Mouse (Mus musculus) CD4-positive, CD25-positive, alpha-beta regulatory T cell, adult 2 months (primary cell): Measurements from ENCODE around the gene Gabrb3.

ENCODE experiments used
- DNase-seq: peaks from one replicate; pipeline ENCODE4 v3.0.0-alpha.2; 2012; ENCODE audit warnings: low read depth, low spot score

Gene Gabrb3

DNA sequence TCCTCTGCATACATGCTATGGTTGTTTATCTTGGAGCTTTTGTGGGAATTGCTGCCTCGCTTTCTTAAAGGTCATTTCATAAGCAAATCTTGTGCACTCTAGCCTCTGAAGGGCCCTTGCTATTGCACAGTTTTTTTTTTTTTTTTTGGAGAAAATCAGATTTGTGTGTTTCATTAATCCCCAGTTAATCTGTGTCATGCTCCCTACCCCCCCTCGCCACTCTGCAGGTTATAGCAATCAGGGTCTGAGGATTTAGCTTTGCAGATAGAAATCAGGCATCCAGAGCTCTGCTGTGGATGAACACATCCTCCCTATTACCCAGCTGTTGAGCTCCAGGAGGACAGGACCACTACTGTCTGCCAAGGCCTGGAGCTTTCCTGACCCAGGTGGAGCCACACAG is at the start of gene Gabrb3:
Gene Gabrb3, plus strand, starts transcription at position 301 of the 400 bp plus-strand sequence.
- DNase-seq: no peak

DNA sequence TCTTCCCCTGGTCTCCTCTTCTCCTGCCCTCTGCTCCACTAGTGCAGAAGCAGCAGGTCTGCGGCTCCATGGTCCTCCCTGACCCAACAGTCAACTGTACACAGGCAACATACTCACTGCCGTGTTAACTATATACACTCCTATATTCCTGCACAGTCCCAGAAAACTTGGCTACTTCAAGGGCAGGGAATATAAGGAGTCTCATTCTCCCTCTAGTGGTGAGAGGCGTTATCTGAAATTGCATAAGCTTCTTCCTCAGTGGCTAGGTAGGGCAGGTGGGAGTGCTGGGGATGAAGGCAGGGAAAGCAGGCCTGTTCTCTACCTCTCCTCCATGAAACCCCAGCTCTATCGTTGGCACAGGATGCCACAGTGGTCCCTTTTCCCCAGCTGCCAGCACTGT is 35.4 kb upstream of the Gabrb3 start:
- DNase-seq: no peak

DNA sequence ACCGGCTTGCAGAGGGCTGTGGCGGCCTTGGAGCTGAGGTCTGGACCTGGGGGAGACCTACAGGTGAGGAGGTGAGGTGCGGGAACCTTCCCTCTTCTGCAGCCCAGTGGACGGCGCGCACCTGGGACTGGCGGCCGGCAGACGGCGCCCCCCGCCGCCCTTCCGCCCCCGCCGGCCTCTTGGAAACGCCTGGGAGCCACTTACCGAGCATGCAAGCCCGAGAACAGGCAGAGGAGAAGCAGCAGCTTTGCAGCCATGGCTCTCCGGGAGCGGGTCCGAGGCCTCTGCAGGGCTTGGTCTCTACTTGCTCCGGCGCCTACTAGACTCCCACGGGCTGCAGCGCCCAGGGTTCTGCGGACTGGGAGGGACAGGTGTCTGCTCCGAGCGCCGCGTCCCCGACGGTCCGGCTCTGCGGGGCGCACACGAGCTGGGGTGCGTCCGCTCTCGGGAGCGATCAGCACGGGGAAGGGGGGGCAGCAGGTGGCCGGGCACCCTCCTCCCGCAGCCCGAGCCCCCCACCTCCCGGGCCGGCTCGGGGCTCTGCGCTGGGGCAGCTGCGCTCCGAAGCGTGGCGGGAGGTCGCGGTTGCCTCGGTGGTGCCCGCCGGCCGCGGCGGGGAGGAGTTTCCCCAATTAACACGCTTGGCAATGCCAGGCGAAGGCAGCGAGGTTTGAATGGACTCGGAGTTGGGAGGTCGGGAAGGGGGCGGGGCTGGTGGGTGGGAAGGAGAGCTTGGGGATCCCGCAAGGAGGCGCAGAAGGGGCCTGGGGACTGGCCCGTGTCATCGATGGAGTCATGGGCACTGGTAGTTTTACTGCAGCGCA is 32.8 kb upstream of the Gabrb3 start, which contains the start of gene Gabrg3:
Gene Gabrg3, minus strand, starts transcription at position 672 of the 824 bp plus-strand sequence.
- no peak for DNase-seq

DNA sequence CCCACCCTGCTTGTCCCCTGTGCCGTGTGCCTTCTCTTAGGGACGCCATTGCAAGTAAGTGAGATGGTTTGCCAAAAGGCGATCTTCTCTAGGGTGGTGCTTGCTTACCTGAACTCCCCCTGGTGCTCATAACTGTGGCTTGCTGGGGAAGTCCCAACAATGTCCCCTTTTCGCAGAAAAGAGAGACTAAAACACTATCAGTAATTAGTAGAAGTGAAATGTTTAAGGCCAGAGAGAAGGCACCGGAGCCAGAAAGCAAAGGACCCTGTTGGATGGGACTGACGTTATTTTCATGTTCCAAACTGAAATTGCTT is 32.2 kb upstream of the Gabrb3 start:
- DNase-seq: no peak

DNA sequence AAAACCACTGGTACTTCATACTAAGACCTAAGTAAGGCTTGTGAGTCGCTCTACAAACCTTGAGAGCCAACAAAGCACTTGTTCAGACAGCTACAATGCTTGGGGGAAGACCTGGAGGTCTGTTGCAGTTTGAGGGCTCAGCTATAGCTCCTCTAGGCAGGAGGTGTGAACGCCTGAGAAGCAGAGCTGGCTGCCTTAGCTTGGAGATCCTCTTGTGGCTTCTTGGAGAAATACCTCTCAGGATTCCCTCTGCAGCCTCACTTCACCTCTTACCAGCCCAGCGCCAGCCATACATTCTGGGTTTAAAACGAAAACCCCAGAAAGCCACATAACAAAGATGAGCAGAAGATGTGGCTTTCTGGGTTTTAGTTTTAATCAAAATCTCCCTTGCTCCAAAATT is 29.4 kb upstream of the Gabrb3 start:
- no peak for DNase-seq

DNA sequence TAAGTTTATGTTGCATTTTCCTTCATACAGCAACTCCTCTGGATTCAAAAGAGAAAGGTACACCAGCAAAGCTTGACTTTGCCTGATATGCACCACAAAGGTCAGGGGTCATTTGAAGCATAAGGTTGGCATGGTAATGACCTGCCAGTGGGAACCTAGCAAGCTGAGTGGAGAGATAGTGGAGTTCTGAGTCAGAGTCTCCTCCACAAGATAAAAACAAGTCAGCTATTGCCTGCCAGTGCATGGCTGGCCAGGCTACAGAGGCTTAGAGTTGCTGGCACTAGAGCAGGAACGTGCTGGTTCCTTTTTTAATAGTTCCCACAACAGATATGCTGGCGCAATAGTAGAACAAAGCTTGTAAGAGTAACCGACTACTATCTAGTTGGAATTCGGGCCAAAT is 25.9 kb upstream of the Gabrb3 start:
- DNase-seq: no peak

DNA sequence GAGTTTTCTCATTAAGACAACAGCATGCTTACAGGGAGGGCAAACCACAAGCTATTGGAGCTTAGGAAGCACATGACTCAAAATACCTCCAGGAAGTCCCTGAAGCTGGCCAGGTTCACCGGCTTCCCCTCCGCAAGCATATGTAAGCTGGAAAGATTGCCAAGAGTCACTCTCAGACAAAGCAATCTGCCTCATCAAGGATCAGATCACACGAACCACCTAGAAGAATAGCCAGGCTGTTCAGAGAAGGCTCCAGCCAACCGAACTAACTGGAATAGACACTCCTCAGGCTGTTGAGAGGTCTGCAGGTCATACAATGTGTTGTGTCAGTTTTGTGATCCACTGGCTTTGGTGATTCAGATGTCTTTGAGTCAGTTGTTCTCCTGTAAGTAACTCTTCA is 8.3 kb upstream of the Gabrb3 start:
- no peak for DNase-seq

DNA sequence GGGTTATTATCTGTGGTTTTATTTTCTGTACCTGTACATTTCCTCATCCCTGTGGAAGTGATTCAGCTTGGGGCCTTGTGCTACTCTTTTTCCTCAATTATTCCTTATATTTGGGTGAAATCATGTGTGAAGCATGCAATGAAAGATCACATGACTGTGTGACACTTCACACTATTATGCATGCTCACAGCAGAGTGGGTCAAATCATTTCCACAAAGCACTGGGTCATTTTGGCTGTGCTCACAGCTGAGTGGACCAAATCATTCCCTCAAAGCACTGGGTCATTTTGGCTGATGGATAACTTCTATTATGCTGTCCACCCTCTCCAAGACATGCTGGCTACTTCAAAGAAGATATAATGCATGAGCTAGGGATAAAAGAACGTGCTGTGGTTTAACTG is 6.6 kb upstream of the Gabrb3 start:
- no peak for DNase-seq

DNA sequence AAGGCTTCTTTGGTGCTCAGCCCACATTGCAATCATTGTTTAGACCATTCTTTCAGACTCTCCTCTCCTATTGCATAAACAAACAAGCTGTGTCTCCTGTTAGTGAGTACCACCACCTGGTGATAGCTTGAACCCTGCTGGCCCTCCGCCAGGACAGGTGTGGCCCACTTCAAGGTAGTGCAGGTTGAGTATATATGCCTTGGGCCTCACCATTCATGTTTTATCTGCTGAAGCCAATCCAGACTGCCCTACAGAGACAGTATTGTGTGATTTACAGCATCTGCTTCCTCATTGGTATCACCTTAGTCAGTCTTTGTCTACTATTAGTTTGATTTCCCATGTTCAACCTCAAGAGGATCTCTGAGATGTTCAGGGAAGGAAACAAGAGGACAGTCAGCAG is 1.6 kb downstream of the Gabrb3 start:
- no peak for DNase-seq

DNA sequence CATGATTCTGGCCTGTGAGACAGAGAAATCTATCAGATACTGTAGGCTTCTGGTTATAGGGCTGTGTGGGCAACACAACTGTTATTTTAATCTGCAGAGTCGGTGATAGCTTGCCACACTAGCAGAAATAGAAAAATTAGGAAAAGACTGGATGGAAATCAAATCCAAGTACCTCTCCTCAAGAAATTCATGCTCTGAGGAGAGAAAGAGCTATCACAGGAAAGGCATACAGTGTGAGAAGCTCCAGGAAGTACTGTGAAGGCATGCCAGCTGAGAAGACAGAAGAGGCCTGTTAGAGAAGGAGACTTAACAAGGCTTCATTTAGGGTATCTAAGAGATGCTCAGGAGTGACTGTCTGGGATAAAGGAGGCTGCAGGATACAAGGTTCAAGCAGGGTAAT is 3.2 kb downstream of the Gabrb3 start:
- no peak for DNase-seq

DNA sequence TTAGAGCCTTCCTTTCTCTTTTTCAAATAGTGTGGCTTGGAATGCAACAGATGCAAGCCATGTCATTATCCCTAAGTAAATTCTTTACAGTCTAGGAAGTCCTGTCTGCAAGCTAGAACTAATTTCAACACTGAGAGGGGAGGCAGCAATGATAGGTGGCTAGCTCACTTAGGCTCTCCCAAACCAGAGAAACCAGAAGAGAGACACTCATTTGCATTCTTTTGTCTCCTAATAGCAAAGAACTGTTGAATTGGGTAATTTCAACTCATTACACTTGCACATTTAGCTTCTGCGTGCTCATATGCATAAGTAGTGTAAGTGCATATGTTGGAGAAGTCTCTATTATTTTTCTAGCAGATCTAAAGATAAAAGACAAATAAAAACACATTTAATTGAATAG is 28.7 kb downstream of the Gabrb3 start:
- no peak for DNase-seq

DNA sequence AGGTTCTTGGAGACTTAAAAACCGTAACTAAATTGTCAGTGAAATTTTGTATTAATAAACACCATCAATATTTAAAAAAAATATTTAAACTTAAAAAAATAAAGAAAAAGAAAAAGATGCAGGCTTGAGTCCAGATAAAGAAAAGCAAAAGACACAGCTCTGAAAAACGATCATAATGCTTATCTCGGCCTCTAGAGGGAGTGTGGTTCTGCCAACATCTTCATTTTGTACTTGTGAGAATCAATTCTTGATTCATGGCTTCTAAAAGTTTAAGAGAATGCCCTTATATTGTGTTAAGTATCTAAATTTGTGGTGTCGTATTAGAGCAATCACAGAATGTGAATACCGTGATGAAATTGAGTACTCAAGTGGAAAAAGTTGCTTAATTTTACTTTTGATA is 40.9 kb downstream of the Gabrb3 start:
- no peak for DNase-seq

DNA sequence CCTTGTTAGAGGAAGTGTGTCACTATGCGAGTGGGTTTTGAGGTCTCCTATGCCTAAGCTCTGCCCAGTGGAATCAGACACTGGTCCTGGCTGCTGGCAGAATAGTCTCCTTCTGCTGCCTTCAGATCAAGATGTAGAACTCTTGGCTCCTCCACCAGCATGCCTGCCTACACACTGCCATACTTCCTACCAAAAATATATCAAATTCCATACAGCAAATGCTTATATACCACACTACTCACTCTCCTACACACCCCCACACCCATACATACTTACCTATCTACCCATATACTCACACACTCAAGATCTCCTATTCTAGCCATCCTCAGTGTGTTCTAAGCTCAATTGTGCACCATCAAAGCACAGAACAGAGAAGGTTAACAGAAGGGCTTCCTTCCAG is 51.8 kb downstream of the Gabrb3 start:
- no peak for DNase-seq

DNA sequence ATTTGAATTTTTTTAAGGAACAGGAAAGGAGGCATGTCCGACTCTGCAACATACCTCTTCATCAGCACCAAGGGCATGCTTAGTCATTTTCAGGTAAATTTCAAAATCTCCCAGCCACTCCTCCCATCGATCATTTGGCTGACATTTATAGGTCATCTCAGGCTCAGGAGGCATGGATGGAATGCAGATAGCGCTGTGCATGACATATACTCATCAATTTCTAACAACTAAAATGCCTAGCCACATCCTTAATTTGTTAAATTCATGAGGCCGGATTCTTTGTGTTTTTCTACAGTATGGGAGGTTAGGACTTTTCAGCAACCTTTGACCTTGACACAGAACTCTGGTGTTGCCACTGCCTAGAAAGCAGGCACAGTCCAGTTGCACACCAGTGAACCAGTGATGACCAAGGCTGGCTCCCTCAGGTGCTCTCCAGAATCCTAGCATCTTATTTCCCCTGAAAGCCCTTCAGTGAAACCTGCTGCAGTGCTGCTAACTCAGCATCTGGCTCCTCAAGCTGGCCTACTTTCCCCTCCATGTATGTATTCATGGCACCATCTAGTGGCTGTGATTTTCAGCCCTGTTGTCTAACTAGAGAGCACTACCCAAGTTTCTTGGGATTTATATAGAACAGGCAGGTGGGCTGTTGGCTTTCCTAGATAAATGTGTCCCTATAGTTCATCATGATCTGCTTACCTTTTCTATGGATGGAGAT is 54.5 kb downstream of the Gabrb3 start:
- no peak for DNase-seq

DNA sequence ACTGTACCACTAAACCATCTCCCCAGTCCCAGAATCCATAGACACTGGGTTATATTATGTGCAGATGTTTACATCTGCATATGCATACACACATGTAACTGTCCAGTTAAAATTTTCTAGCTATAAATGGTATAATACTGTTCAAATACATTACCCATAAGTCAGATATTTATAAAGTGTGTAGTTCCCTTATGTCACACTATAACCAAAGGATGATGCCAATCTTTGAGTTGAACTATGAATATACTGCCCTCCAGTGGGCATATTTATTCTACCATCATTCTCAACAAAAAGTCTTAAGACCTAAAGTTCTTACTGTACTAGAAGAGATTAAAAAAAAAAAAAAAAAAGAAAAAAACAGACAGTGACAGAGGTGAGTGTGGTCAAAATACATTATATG is 63.4 kb downstream of the Gabrb3 start:
- DNase-seq: no peak

DNA sequence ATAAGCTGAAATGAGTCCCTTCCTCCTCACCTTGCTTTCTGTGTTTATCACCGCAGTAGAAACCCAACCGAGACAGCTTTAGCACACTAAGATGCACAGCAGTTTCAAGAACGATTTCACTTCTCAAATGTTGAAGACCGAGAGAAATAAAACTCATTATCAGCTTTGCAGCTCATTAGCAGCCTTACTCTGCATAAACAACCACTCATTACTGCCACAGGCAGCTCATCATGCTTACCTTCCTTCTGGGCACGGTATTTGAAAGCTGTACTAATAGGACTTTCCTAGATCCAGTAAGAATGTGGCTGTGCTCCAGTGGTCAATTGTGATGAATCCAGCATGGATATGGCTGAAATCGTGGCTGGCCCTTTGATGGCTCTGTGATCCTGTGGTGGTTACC is 67.4 kb downstream of the Gabrb3 start:
- no peak for DNase-seq

DNA sequence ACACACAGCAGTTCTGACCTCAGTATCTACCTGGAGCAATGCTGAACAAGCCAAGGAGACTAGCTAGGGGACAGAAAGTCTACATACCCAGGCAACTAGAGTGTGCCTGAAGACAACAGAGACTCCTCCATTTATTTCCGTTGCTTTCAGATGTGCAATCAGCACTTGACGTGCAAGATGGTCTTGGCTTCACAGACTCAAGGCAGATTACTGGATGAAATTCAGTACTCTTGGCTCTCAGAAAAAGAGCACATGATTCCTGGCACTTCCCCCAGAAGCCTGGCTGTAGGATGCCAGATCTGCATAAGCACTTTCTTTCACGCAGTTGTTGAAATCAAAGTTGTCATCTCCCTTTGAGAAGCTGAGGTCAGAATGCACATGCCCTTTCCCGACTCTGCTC is 72.3 kb downstream of the Gabrb3 start:
- no peak for DNase-seq

DNA sequence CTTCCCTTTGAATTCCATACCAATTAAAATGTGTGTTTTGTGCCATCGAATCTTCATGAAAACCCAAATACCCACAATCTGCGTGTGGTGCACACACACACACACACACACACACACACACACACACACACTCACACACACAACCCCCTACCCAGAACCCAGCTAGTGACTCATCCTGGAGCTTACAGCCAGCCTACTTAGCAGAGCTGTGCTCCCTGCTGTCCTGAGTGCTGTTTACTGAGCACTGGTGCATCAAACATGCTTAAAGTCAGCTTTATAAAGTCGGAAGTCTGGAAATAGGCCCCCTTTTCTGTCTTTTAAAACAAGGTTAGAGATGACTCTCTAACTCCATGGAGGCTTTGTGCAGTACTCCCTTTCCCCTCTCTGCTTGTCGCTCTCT is 83.3 kb downstream of the Gabrb3 start:
- no peak for DNase-seq

DNA sequence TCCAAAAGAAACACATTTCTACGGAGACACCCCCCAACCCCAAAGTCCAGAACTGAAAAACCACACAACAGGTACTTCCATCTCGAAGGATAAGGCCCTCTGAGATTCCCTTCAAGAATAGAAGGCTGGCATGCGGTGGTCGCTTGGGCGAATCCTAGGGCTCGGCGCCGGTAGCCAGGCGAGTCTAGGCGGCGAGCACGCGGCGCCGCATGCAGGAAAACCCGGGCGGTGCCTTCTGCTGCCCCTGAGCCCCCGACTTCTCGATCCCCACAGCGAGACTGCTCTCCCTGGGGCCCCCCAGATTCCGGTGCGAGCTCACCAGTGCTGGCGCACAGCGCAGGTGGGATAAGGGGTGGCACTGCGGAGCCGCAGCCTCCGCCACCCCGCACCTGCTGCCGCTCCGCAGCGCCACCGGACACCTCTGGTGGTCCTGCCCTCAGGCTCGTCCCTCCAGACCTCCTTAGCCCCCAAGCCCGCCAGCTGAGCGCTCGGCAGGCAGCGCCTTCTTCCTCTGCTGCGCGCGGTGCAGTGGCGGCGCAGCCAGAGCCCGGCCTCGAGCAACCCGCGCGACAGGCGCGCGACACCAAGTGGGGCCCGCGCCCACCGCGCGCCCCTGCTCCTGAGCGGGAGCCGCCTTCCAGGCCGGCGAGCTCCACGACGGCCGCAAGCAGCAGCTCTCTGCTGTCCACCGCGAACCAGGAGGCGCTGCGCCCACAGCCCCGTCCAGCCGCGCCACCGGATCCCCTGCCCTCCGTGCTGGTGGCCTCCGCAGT is 89.6 kb downstream of the Gabrb3 start:
- DNase-seq: no peak

DNA sequence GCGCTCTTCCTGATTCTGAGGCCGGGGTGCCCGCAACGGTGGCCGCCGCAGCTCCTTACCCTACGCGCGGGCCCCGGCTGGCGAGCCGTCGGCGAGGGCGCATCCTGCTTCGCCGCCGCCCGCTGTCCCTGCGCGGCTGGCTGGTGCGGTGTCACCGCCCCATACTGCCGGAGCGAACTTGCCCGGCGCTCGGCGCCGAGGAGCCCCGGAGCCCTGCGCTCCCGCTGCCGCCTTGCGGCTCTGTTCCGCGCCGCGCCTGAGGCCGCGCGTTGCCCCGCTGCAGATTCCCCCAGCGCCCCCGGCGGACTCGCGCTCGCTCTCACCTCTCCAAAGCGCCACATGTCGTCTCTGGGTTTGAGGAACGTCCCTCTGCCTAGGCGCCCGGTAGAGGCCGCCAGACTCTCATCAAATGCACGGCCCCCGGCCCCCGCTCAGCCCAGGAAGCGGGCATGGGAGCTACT is 90.2 kb downstream of the Gabrb3 start, which contains the start of gene Gabra5:
Gene Gabra5, minus strand, starts transcription at position 379 of the 461 bp plus-strand sequence.
- no peak for DNase-seq

DNA sequence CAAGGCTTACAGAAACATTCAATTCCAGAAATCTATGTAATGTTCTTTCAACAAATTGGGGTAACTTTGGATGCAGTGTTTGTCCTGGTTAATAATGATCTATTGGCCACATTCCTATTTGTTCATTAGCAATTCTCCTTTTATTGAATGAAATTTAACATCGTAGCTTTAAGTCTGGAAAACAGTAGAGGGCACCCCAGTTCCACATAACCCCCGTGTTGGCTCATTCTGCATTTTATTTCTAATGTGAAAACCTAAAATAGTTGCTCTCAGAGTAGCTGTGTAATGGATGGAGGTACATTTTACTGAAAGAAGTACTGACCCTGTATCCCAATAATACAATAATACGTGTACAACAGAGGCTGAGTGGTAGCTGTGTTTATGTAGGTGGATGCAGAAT is 93.5 kb downstream of the Gabrb3 start:
- no peak for DNase-seq

DNA sequence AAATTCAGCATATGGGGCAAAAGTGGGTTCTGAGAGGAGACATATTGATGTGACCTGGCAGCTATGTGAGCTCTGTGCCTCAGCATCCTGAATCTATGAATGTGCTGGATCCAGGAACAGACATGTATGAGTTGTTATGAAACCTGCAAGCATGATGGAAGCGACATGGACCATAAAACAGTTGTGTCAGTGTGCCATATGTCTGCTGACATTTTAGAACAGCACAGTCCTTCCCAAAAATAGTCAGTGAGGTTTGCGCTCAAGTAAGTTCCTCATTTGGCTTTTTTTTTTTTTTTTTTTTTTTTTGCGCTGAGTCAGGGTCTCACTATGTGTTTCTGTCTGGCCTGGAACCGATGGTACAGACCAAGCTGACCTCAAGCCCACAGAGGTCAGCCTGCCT is 110.0 kb downstream of the Gabrb3 start:
- no peak for DNase-seq
